In genomic region chr3:55786835-55787486, GRCm38 (mm10) we compare ENCODE assay signal across 9 mouse cellular contexts. TPM values are rescaled to one million over a fixed set of nuclear protein-coding genes. Genes with fewer than 3 reads are reported as not detected.
DNase-seq lines count a peak whose midpoint lies in the region; ATAC-seq and TF ChIP-seq lines count a peak whose summit lies in the region.
"Had no signal": no experiment of that assay in that cellular context is flagged by ENCODE, and none has a peak within 500 bp of the region (broad histone marks: within the 10 kb centered on the region; RNA-seq: fewer than 3 reads in every experiment).

No protein-coding gene starts in this region.

- H3K4me1 ChIP-seq in testis, adult 2 months (ENCODE audit: control insufficient read depth, insufficient read depth, low read length) = no peaks in the 10 kb centered on the region; the same call in none of the 2 replicates
- peaks cover 45% of the 10 kb centered on the region for H3K4me1 ChIP-seq in forebrain, embryonic 12.5 days
- peaks cover 20% of the 10 kb centered on the region for H3K4me1 ChIP-seq in liver, embryonic 13.5 days (replicated peaks)

- no peak for TF ChIP-seq CTCF in testis, adult 2 months (IDR thresholded peaks at IDR 0.05; ENCODE audit: control insufficient read depth, insufficient read depth, insufficient replicate concordance, low read depth, low read length)

- no peak for DNase-seq in testis, postnatal 14 days (ENCODE audit: low spot score)
- no peak for DNase-seq in liver, embryonic 13.5 days
- peak; percentile 53 for DNase-seq in telencephalon, adult 2 months (ENCODE audit: low read depth, low spot score)
- no peak for DNase-seq in urinary bladder, postnatal 36 days (ENCODE audit: low spot score in 2 of 2)

- H3K27me3 ChIP-seq in testis, adult 2 months (ENCODE audit: control insufficient read depth, insufficient read depth, low read length) = no peaks in the 10 kb centered on the region
- peaks cover 68% of the 10 kb centered on the region for H3K27me3 ChIP-seq in forebrain, embryonic 12.5 days
- peaks cover 63% of the 10 kb centered on the region for H3K27me3 ChIP-seq in liver, embryonic 13.5 days

- peak overlapping the region; percentile 81 for H3K4me3 ChIP-seq in testis, adult 2 months (ENCODE audit: control insufficient read depth, low read depth, low read length)
- peak overlapping the region; percentile 34 for H3K4me3 ChIP-seq in forebrain, embryonic 12.5 days (replicated peaks)
- peak overlapping the region; percentile 57 for H3K4me3 ChIP-seq in liver, embryonic 13.5 days (replicated peaks)

- H3K9me3 ChIP-seq in forebrain, embryonic 12.5 days = no peaks in the 10 kb centered on the region
- no peaks in the 10 kb centered on the region for H3K9me3 ChIP-seq in liver, embryonic 13.5 days (replicated peaks)

- no peak for ATAC-seq in forebrain, embryonic 12.5 days (ENCODE audit: low FRiP score)
- ATAC-seq in liver, embryonic 13.5 days (ENCODE audit: low read depth) = no peak
- no peak for ATAC-seq in megakaryocyte progenitor cell, adult 5-6 weeks (replicated peaks; ENCODE audit: poor library complexity)
- no peak for ATAC-seq in erythroblast, adult 5-6 weeks (replicated peaks; ENCODE audit: low FRiP score, poor library complexity, severe bottlenecking)

- peak overlapping the region; percentile 54 for H3K4me2 ChIP-seq in forebrain, embryonic 12.5 days
- H3K4me2 ChIP-seq in liver, embryonic 13.5 days = peak overlapping the region; percentile 74

- TF ChIP-seq POLR2A in testis, adult 2 months (IDR thresholded peaks at IDR 0.05; ENCODE audit: control insufficient read depth, low read depth, low read length) = no peak

- peak overlapping the region; percentile 53; the same call in 1 of the 2 replicates for H3K9ac ChIP-seq in forebrain, embryonic 12.5 days
- peak overlapping the region; percentile 64 for H3K9ac ChIP-seq in liver, embryonic 13.5 days

- WGBS in forebrain, embryonic 12.5 days = 2% methylated on average over 17 of the region's 17 CpGs
- 32% methylated on average over 17 of the region's 17 CpGs for WGBS in liver, embryonic 13.5 days (ENCODE audit: insufficient replicate concordance)

- no peaks in the 10 kb centered on the region for H3K36me3 ChIP-seq in testis, adult 2 months (ENCODE audit: control insufficient read depth, insufficient read depth, low read length)
- no peaks in the 10 kb centered on the region for H3K36me3 ChIP-seq in forebrain, embryonic 12.5 days (replicated peaks)
- no peaks in the 10 kb centered on the region for H3K36me3 ChIP-seq in liver, embryonic 13.5 days

- H3K27ac ChIP-seq in testis, adult 2 months (ENCODE audit: control insufficient read depth, insufficient read depth, low read depth, low read length) = no peak overlapping the region
- peak overlapping the region; percentile 63; the same call in 1 of the 2 replicates for H3K27ac ChIP-seq in forebrain, embryonic 12.5 days
- no peak overlapping the region for H3K27ac ChIP-seq in liver, embryonic 13.5 days

RNA-seq across cellular contexts. Expression of gene Mab21l1, which starts 4.7 kb away (rescaled TPM):
- polyA plus RNA-seq in testis, adult 2 months (2012; rRNA removed) = not detected in 2 replicates
- 27.4 and 34.9 TPM in 2 replicates for polyA plus RNA-seq in forebrain, embryonic 12.5 days (2016; fragmentation: Nextera tagmentation; extraction: Ambion mirVana)
- polyA plus RNA-seq in liver, embryonic 13.5 days (2015; fragmentation: Nextera tagmentation; extraction: Ambion mirVana) = 0.22 and 0.25 TPM in 2 replicates
- total RNA-seq in megakaryocyte progenitor cell, adult 5-6 weeks (2015) = not detected in 2 replicates
- not detected in 2 replicates for total RNA-seq in megakaryocyte progenitor cell, adult 5-6 weeks (2017)
- total RNA-seq in erythroblast, adult 5-6 weeks (2015; ENCODE audit: low replicate concordance) = not detected in 2 replicates
- not detected in 2 replicates for total RNA-seq in erythroblast, adult 5-6 weeks (2017; ENCODE audit: low replicate concordance)
- total RNA-seq: neutrophil, adult 5-6 weeks had no signal

Comparison
In these comparisons a context has a peak if more than half of its experiments do, and no peak if none do; other contexts are left out.
1. RNA of gene Mab21l1, which starts 4.7 kb away (polyA plus RNA-seq): 27.4 to 34.9 TPM in forebrain, embryonic 12.5 days; 0.22 to 0.25 TPM in liver, embryonic 13.5 days and not detected in testis, adult 2 months; every median in the first group is over 10 times any median in the second.
2. Peak in every context shown above with its lines, with median percentiles within 50 percentile points of each other: H3K4me3 ChIP-seq.